ENCODE assay signal across 12 mouse cellular contexts in the genomic region with DNA sequence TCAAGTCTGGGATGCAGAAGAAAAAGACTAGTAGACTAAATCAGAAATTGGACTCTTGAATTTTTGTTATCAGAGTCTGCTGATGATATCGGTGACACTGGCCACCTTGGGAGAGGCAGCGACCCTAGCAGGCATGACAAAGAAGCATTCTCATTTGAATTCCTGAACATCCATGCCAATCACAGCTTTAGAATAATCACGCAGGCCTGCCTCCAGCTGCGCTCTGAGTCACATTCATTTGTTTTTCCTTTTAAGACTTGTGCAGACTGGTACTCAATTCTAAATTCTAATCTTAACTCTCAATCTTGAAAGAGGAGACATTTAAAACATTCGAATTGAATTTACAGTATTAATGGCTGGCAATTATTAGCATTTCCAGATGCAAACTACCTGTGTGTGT.
"Had no signal": no experiment of that assay in that cellular context is flagged by ENCODE, and none has a peak within 500 bp of the region (broad histone marks: within the 10 kb centered on the region; RNA-seq: fewer than 3 reads in every experiment).

No protein-coding gene starts in this region.

- ATAC-seq: lung, postnatal 0 days; midbrain, embryonic 16.5 days had no signal

- H3K4me3 ChIP-seq: limb, embryonic 13.5 days; liver, embryonic 15.5 days had no signal

- H3K9ac ChIP-seq: limb, embryonic 13.5 days; liver, embryonic 15.5 days had no signal

- H3K27ac ChIP-seq: limb, embryonic 13.5 days; liver, embryonic 15.5 days had no signal

- H3K27me3 ChIP-seq: limb, embryonic 13.5 days; liver, embryonic 15.5 days had no signal

- H3K4me2 ChIP-seq: limb, embryonic 13.5 days; liver, embryonic 15.5 days had no signal

- H3K9me3 ChIP-seq: limb, embryonic 13.5 days; liver, embryonic 15.5 days had no signal

- DNase-seq: kidney, adult 11 months; kidney, postnatal 14 days; left cerebral cortex, postnatal 4 days; lung, adult 2 months; lung, postnatal 36 days; right cerebral cortex, adult 18-20 months; right cerebral cortex, postnatal 25 days; thymus, postnatal 36 days had no signal

- H3K36me3 ChIP-seq: limb, embryonic 13.5 days; liver, embryonic 15.5 days had no signal
